Mouse (Mus musculus) C2C12 (cell line): ENCODE results near the gene Adh1.

Source experiments
- CTCF ChIP-seq: IDR thresholded peaks from one replicate; pipeline ENCODE4 v1.5.1; 2011; ENCODE audit not compliant: control insufficient read depth, insufficient read depth, insufficient read length
- FOSL1 ChIP-seq: IDR thresholded peaks from one replicate; pipeline ENCODE4 v1.8.0; 2011; ENCODE audit warnings: mild to moderate bottlenecking, low read length; ENCODE audit not compliant: poor library complexity, insufficient read depth, severe bottlenecking
- MAX ChIP-seq: IDR thresholded peaks from one replicate; pipeline ENCODE4 v1.6.1; 2011; ENCODE audit warnings: mild to moderate bottlenecking, control low read depth
- MYOD1 ChIP-seq: IDR thresholded peaks from one replicate; pipeline ENCODE4 v1.6.1; 2011; ENCODE audit warnings: low read depth; ENCODE audit not compliant: control insufficient read depth, insufficient read length
- MYOG ChIP-seq: IDR thresholded peaks from one replicate; pipeline ENCODE4 v1.6.1; 2011; ENCODE audit not compliant: control insufficient read depth, insufficient read length; ENCODE audit errors: extremely low read depth
- USF1 ChIP-seq: IDR thresholded peaks from one replicate; pipeline ENCODE4 v1.6.1; 2011; ENCODE audit warnings: low read depth, mild to moderate bottlenecking, control low read depth, moderate library complexity

DNA sequence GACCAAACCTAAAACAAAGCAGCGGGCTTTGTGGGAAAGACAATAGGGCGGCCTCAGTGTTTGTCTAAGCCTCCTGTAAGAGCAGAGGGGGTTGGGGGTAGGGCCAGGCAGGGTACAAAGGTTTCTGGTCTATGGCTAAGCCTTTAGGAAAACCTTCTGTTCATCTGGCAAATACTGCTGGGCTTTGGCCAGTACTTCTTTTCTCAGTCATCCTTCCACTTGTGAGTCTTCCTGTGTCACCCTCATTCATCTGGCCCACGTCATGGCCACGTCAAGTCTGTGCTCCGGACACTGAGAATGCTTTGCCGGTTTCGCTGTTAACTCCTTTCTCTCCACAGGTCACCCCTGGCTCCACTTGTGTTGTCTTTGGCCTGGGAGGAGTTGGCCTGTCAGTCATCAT, 34.9 kb upstream of the Adh1 start:
- TF ChIP-seq CTCF = no peak
- no peak for TF ChIP-seq MYOD1
- no peak for TF ChIP-seq MAX
- TF ChIP-seq USF1 = no peak
- no peak for TF ChIP-seq MYOG
- no peak for TF ChIP-seq FOSL1
